Mouse (Mus musculus) liver, adult 2 months (tissue): ENCODE results near the gene BC034090.

Source experiments
- CTCF ChIP-seq: fragments of 200-500 bp; IDR thresholded peaks from 2 replicates; pipeline ENCODE4 v1.5.1; 2011; ENCODE audit warnings: low read depth, low read length, control low read depth
- POLR2A ChIP-seq: fragments of 200-500 bp; IDR thresholded peaks from 2 replicates; pipeline ENCODE4 v1.6.1; 2011; ENCODE audit warnings: low read length, control low read depth; ENCODE audit not compliant: insufficient read depth; ENCODE audit errors: extremely low read depth

GRCm38 (mm10) chr1:155174424-155174823 is 69.8 kb downstream of the BC034090 start:
- TF ChIP-seq CTCF (no peak), POLR2A (no peak)
